Mouse (Mus musculus) induced T-regulatory cell, adult 2 months (primary cell): ENCODE results near the gene Mfsd4a.
A peak's percentile ranks its signal among the peaks of the same experiment; 100 is the strongest.

Source experiments
- DNase-seq: peaks from one replicate; pipeline ENCODE4 v3.0.0-alpha.2; 2012; ENCODE audit warnings: low read depth

Mfsd4a gene

DNA sequence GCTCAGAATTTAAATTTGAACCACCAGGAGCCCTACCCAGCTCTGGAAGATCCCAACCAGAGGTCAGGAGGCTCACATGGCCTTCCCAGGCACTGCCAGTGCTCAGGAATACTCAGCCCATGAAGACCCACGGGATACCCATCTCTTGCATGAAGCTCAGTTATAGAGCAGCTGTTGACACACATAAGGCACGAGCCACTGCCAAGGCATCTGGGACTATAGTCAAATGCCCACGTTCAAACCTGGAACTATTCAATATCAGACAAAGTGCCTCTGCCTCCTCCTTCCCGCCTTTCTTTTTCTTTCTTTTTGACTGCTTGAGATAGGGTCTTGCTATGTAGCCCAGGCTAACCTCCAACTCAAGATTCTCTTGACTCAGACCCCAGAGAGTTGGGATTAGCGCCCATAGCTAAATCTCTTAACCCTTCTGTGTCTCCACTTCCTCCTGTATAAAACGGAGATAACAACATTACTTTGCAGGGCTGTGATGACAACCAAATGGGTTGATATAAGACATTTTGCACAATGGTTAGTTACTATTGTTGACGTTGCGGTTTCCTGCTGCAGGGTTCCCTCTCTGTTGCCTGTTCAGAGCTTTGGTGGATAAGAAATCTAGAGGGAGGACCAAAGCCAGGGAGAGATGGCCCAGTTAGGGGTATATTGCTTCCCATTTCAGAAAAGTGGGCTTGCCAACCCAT lies 2.2 kb downstream of the Mfsd4a start:
- no peak for DNase-seq

DNA sequence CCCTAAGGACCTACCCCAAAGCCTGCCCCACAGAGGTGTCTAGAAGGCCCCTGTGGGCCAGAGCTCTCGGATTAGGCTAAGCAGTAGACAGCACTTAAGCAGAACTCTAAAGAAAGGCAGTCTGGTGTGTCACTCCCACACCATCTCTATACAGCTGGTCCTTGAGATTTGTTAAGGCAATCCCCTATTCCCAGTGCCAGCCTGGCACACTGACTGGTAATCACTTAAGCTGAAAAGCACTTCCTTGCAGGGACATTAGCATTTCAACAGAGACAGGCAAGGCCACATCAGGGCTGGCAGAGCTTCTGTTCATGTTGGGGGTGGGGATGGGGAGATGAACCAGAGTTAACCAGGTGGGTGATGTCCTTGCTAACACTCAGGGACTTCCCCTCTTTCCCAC lies 2.9 kb downstream of the Mfsd4a start:
- no peak for DNase-seq

DNA sequence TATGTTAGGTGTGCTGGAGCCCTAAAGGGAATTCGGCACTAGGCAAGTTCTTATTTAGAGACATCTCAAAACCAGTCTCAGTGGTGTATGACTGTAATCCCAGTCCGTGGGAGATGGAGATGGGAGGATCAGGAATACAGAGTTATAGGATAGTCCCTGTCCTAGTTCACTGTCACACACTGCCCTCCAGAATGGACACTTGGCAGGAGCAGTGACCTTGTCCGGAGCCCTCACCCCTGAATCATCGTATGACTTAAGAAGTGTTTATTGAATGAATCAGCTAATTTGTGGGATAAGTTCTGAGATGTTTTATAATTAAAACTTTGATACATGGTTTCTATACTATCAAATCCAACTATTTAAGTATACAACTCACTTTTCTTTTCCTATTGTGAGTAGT lies 4.8 kb downstream of the Mfsd4a start:
- no peak for DNase-seq

DNA sequence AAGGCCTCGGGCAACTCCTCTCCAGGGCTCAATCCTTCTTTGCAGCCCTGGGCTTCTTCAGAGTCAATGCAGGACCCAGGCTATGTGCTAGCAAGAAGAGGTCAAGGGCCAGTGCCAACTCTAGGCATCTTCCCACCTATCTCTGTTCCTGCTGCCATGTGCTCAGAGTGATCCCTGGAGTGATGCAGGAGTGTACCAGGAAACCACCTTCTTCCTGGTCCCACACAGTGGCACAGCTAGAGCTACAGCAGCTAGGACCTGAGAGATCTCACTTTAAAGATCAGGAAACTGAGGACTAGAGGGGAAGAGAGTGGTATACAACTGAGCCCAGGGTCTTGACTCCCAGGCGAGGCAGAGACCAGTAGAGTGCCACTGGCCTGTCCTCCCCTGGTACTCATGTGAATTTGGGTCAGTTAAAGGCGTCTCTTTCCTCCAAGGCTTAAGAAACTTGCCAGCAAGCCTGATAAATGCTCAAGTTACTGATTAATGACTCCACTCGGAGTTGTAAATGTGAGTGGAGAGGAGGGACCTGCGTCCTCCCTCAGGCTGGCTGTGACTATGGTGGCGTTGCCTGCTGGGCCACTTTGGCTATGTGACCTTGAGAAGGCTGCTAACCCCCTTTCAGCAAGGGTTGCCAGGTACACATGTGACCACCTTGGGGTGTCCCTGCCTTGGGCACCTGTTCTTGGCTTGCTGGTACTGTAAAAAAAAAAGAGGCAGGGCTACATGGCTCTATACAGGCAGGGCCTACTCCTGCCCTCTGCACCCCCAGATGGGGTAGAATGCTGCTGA lies 5.9 kb downstream of the Mfsd4a start:
- no peak for DNase-seq

DNA sequence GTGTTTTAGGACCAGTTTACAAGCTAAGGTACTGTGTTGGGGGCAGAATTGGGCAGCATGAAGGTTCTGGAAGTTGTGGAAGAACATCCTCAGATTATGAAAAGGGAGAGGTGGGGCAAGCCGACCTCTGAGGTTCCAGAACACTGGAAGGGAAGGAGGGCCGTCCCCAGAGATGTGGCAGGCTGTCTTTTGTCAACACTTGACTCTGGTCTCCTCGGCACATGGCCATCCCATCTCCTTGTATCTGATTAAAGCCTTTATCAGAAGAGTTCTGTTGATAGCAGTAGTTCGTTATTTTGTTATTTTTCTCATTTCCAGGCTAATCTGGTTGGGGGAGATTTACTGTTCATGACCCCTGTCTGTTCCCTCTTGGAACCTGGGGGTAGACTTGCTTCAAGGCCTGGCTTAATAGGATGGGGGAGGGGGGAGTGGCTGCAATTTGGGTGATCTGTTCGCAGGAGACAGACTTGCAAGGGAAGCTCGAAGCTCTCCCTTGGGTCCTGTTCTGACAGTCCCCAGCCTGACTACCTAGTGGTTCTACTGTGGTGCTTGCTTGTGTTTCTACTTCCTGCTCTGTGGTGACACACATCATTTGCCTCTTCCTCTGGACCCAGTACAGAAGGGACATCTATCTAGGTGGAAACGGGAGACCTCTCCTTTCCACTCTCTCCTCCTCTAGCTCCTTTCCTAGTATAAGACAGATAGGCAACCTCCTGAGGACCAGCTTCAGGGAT lies 7.7 kb downstream of the Mfsd4a start:
- no peak for DNase-seq

DNA sequence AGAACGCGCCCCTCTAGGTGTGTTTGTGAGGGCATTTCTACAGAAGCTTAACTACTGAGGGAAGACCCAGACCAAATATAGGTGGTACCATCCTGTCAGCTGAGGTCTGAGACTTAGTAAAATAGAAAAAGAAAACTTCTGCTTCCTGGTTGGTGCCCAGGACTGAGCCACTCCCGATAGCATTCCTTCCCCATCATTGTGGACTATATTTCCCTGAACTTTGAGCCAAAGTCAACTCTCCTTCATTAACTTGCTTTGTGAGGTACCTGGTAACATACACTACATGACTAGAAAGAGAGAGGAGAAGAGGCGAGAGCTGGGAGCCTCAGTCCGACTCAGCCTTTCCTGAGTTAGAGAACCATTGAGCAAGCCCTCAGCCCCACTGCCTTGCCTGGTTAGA lies 9.3 kb downstream of the Mfsd4a start:
- DNase-seq, result no peak

DNA sequence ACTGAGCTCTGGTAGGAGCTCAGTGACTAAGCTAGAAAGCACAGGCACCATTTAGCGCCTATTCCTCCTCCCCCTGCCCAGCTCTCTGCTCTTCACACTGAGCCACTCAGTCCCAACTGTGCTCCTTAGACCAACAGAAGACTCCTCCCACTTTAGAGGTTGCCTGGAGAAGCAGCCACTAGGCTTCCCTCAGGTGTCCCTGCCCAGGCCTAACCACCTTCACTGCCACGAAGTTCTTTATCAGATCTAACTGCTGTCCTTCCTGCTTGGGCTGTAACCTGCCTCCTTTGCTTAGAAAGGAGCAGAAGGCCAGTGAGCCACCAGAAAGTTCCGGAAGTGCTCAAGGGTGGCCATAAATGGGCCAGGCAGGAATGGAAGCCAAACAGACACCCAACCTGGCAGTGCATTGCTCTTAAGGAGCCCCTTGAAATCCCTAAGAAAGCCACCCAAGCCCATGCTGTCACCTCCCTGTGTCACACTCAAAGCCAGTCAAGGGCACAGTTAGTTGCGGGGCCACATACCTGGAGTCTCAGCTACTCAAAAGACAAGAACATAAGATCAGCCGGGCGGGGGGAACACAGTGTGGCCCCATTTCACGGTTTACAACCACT lies 12.7 kb downstream of the Mfsd4a start:
- no peak for DNase-seq

DNA sequence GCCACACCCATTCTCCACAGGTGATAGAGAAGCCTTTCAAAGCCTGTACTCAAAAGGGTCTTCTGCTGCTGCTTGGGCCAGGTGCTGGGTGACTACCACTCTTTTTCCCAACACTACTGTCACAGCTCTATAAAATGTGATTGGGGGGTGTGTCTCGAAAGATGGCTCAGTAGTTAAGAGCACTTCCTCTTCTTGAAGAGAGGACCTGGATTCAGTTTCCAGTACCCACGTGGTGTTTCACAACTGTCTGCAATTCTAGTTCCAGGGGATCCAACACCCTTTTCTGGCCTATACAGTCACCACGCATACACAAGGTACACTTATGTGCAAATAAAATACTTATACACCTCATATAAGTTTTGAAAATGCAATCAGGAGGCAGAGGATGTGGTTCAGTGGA lies 13.5 kb downstream of the Mfsd4a start:
- DNase-seq, result no peak

DNA sequence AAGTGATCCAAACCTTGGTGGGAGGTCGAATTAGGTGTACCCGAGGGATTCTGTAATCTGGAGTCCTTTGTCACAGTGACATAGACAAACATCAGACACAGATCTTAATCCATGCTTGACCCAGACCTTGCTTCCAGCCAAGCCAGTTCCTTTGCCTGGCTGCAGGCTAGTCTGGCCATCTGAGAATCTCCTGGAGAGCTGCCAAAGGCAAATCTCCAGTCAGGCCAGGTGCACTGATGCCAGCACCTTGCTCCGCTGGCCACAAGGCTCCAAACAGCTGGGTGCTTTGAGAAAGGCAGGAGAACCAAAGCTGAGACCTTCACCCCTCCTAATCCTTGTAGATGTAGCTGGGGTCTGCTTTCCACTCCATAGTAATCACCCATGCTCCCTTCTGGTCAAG lies 16.1 kb downstream of the Mfsd4a start:
- DNase-seq, result no peak

DNA sequence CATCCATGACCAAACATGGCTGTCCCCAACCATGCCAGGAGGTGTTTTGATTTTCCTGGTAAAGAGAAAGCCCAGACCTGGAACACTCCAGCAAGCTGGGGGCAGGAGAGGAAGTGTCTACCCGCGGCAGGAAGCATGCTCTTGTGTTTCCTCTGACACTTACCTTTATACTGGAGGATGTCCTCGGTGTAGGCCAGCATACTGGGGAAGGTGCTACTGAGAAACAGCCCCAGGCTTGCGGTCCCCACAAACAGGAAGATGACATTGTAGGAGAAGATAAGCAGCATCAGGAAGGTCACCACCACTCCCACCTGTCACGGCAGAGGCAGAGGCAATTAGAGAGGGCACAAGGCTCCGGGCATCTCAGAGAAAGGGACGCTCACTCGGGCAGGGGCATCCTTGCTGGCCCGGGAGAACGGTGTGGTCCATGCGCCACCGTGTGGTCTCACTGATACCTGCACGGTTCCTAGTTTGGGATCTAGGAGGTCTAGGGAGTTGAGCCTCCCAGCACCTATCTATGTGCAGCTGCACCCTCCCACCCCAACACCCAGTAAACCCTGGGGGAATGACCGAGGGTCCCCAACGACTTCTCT lies 21.6 kb downstream of the Mfsd4a start:
- DNase-seq, result peak; percentile 80

DNA sequence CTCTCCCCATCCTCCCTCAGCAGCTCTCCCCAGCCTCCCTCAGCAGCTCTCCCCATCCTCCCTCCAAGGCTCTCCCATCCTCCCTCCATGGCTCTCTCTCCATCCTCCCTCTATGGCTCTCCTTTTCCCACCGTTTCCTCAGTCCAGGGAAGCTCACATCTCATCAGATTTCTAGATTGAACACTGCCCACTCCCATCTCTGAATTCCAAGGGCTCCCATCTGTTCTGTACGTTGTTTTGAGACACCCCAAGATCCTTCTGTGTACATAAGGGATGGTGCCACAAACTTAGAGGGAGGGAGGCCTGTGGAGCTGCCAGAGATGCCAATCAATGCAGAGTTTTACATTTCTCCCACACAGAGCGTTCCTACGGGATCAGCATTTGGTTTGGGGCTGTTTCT lies 24.1 kb downstream of the Mfsd4a start:
- no peak for DNase-seq

DNA sequence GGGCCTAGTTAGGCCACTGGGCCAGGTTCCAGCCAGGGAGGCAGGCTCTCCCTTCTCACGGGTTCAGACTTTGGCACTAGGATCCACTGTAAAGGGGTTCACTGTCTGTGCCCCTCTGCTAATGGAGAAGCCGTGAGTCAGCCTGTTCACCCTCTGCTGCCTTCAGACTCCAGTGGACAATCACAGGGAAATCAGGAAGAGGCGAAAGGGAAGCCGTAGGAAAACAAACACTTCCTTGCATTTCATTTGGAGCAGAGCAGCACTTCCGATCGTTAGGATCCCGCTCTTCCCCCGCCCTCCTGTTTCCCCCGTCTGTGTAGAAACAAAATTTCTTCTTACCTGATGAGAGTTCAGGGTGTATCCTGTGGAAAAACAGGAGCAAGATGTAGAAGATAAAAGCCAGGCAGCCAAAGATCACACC lies 27.7 kb downstream of the Mfsd4a start:
- DNase-seq, result no peak

DNA sequence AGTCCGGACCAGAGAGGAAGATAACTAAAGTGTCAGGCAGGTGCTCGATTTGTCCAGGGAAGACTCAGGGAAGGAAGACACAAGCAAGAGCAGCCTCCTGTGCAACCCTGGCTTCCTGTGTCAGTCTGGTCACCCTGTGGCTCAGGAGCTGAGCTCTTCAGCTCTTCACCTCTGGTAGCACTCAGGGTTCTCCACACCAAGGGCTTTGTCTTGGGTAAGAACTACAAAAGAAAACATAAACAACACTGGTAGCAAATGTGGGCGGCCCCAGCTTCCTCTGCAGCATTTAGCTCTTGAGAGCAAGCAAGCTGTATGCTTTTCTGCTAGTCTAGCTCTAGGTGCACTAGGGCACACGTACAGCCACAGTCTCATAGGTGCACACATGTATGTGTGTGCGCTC lies 29.1 kb downstream of the Mfsd4a start:
- peak; percentile 52 for DNase-seq

DNA sequence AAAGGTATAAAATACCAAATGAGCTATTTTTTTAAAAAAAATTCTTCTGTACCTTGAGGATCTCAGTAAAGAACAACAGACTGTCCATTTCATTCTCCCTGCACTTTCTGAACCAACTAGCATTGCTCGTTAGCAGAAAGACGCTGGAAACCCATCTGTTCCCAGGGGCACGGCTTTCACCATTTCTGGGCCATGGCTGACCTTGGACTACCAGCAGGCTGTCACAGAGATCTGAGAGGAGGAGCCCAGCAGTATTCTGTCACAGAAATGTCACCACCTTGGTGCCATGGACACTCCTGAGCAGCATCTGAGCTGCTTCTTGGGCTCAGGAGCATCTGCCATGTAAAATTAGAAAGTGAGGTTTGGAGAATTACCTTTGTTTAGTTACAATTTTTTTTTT lies 30.1 kb downstream of the Mfsd4a start:
- DNase-seq, result no peak

DNA sequence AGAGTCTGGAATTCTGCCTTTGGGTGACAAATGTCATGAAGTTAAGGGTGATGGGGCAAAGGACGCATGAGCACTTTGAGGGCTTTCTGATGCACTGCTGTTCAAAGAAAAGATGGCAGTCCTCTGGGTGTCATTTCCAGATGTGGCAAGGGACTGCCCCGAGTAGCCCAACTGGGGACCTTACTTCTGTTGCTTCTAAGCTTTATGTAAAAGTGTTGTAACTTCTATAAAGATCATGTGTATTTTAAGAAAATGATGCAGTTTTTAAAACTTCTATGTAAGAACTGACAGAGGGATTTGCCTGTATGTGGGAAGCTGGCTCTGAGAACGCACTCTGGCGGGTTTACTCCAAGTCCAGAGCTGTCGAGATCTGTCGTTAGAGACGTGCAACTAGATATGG lies 35.7 kb downstream of the Mfsd4a start:
- DNase-seq, result no peak

DNA sequence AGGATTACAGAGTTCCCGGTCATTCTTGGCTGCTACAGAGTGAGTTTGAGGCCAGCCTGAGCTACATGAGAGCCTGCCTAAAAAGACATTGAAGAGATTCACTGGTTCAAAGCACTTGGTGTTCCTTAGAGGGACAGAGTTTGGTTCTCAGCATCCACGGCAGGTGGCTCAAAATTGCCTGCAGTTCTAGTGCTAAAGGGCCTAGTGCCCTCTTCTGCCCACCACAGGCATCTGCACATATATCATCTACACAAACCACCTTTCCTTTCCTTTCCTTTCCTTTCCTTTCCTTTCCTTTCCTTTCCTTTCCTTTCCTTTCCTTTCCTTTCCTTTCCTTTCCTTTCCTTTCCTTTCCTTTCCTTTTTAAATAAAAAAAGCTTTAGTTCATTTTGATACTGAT lies 37.3 kb downstream of the Mfsd4a start:
- peak; percentile 27 for DNase-seq

DNA sequence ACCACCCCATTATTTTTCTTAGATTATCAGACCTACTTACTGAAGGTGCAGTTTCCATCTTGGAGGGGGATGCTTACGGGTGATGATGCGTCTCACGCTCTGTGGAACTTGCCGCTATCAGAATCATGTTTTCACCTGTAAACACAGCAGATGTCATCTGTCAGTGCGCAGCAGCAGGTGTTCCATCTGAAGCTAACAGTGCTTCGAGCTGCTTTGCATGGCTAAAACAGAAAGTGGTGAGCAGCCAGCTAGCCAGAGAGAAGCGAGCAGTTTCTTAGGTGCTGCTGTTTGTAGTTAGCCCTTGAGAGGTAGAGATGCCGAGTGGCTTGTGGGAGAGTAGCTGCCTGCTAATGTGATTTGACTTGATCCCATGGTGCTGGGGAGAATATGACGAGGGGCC lies 39.4 kb downstream of the Mfsd4a start:
- no peak for DNase-seq

DNA sequence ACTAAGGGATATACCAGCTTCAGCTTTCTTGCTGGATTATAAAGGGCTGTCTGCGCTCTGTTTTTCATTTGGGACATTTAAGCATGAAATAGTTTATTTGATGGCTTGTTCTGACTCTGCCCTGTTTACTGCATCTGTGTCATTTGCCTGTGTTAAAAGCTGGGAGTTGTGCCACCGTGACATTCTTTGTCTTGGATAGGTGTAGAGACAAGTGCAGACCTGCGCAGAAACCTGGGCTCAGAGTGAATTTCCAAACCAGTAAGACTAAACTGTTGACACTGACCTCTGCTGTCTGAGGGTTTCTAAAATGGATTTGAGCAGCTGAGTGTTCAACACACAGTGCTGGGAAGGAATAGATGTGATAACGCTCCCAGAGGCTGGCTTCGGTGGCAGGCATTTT lies 39.9 kb downstream of the Mfsd4a start:
- DNase-seq, result no peak

DNA sequence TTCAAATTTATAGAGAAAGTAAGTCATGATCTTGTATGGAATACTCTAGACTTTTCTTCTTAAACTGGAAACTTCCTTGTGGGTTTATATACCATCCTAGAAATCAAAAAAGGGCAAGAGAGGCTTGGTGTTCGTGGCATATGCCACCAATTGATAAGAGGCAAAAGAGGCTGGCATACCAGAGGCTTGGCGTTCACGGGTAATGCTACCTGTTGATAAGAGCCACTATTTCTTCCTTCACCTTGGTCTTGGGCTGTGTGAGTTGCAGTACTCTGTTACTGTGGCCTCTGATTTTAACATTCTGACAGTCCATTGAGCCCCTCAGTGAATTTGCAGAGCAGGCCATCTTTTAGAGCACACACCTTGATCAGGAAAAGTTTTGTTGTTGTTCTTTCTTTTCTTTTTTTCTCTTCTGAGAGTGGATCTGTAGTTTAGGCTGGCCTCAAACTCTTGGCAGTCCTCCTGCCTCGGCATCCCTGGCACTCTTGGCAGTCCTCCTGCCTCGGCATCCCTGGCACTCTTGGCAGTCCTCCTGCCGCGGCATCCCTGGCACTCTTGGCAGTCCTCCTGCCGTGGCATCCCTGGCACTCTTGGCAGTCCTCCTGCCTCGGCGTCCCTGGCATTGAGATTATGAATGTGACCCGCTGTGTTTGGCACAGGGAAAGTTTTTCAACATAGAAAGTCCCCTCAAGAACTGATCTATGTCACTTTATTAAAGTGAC lies 40.8 kb downstream of the Mfsd4a start:
- DNase-seq, result no peak

DNA sequence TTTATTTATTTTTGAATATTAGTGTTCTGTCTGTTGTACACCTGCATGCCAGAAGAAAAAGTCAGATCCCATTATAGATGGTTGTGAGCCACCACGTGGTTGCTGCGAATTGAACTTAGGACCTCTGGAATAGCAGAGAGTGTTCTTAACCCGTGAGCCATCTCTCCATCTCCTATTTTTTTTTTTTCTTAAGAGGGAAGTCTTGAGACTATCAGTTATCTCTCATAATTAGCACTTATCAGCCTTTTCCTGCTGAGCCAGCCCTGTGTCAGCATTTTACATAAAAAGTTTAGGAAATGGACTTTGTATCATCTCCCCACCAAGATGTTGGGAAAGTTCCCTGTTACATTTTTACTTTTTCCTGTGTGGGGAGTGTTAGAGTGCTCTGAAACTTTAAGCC lies 45.8 kb downstream of the Mfsd4a start:
- DNase-seq, result no peak

DNA sequence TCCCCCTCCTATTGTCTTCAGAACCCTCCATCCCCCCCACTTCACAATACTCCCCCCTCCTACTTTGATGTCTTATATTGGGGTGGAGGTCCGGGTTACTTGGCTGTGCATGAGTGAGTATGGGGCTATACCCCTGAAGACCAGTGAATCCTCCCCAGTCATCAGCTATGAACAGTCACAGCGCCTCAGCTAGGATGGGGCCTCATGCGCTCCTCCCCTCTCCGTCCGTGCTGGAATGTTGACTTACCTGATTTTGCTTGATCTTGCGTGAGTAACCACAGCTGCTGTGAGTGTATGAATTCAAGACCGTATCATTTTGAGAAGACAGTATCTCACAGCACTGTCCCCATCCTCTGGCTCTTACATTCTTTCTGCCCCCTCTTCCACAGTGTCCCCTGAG lies 48.0 kb downstream of the Mfsd4a start:
- DNase-seq, result no peak

DNA sequence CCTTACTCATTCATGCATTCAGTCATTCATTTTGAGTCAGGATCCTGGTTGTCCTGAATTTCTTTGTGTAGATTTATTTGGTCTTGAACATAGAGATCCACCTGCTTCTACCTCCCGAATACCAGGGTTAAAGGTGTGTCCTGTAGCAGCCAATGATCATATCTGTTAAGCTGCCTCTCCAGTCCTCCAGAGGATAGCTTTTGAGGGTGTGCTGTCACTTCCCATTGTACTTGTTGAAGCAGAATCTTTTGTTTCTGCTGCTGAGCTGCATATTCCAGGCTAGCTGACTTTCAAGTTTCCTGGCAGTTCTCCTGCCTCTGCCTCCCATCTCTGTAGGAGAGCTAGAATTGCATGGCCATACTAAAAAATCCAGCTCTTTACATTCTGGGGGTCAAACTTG lies 51.2 kb downstream of the Mfsd4a start:
- DNase-seq, result no peak
